In genomic region chr6:136672467-136672866, GRCm38 (mm10) we compare ENCODE assay signal across 9 mouse cellular contexts. TPM values are rescaled to one million over a fixed set of nuclear protein-coding genes. Genes with fewer than 3 reads are reported as not detected.
DNase-seq lines count a peak whose midpoint lies in the region.
"Had no signal": no experiment of that assay in that cellular context is flagged by ENCODE, and none has a peak within 500 bp of the region (broad histone marks: within the 10 kb centered on the region; RNA-seq: fewer than 3 reads in every experiment).

No protein-coding gene starts in this region.

- peak; percentile 17 for DNase-seq in ovary, adult 18-20 months (ENCODE audit: low spot score)
- no peak for DNase-seq in ovary, postnatal 36 days (ENCODE audit: low spot score)
- DNase-seq in frontal cortex, adult 2 months (ENCODE audit: extremely low spot score in 1 of 2, low spot score in 1 of 2) = peak; percentile 65 to 88
- DNase-seq in heart, postnatal 25 days (ENCODE audit: low spot score) = peak; percentile 48
- peak; percentile 65 to 72 for DNase-seq in left cerebral cortex, postnatal 36 days (ENCODE audit: low spot score in 2 of 2)
- DNase-seq in telencephalon, adult 2 months (ENCODE audit: low read depth, low spot score) = peak; percentile 80
- DNase-seq in neural tube, embryonic 10.5 days (ENCODE audit: extremely low spot score, low spot score) = no peak
- no peak for DNase-seq in cerebellum, adult 8-10 months
- DNase-seq: liver, embryonic 13.5 days had no signal

- intact Hi-C loops in heart, postnatal 25 days (cut with DNase I) = no loop called here
- intact Hi-C loops in left cerebral cortex, postnatal 36 days (cut with DNase I) = no loop called here

RNA-seq across cellular contexts. Expression of gene Plbd1, which starts 10.7 kb away (rescaled TPM):
- 0.34 TPM in 2 replicates for polyA plus RNA-seq in frontal cortex, adult 2 months (2012; rRNA removed)
- 10 to 100 TPM; 36.5 to 39.9 TPM for total RNA-seq in heart, postnatal 25 days (2021)
- total RNA-seq in left cerebral cortex, postnatal 36 days (2021) = not detected

Comparison
In these comparisons a context has a peak if more than half of its experiments do, and no peak if none do; other contexts are left out.
1. DNase-seq: peak in ovary, adult 18-20 months (single experiment), frontal cortex, adult 2 months (2 of 2), heart, postnatal 25 days (single experiment), left cerebral cortex, postnatal 36 days (2 of 2) and telencephalon, adult 2 months (single experiment); none in ovary, postnatal 36 days (single experiment), neural tube, embryonic 10.5 days (single experiment) and cerebellum, adult 8-10 months (single experiment).
2. RNA of gene Plbd1, which starts 10.7 kb away (total RNA-seq): 36.5 to 39.9 TPM in heart, postnatal 25 days; not detected in left cerebral cortex, postnatal 36 days; every median in the first group is over 10 times any median in the second.